Mouse (Mus musculus) CH12.LX (cell line): ENCODE measurements around the gene Snrnp48. TPM values are rescaled to one million over a fixed set of nuclear protein-coding genes. Genes with fewer than 3 reads are reported as not detected.

ENCODE experiments used
- polyA plus RNA-seq: library from polyadenylated mRNA; unstranded; fragments of >175 nt; gene quantifications from 2 replicates; pipeline ENCODE4 v1.2.1, GENCODE M21; 2012; ENCODE audit warnings: low read depth; ENCODE audit not compliant: insufficient read length
- total RNA-seq, 2 experiments: library from RNA; depleted of rRNA; stranded (reverse); fragments of 300-350 nt in 1 of 2; fragments of >200 nt in 1 of 2; gene quantifications; 2 replicates each; pipeline ENCODE4 v1.2.3; 2012 to 2014

Gene Snrnp48
- total and polyA plus RNA-seq, 3 experiments = 42.4 to 103 (median 52.8) TPM

Other genes with a start within 250 kb of the Snrnp48 start
- 67.1 and 85.9 TPM in 2 replicates for gene Ssr1, start 210.7 kb upstream of the Snrnp48 start, total RNA-seq (2012; rRNA removed)
- 145 and 150 TPM in 2 replicates for gene Ssr1, start 210.7 kb upstream of the Snrnp48 start, total RNA-seq (2014; rRNA removed)
- 163 and 167 TPM in 2 replicates for gene Ssr1, start 210.7 kb upstream of the Snrnp48 start, polyA plus RNA-seq
- 33.9 and 42.6 TPM in 2 replicates for gene Riok1, start 167.9 kb upstream of the Snrnp48 start, total RNA-seq (2012; rRNA removed)
- 67.0 and 70.9 TPM in 2 replicates for gene Riok1, start 167.9 kb upstream of the Snrnp48 start, total RNA-seq (2014; rRNA removed)
- 52.2 and 52.4 TPM in 2 replicates for gene Riok1, start 167.9 kb upstream of the Snrnp48 start, polyA plus RNA-seq
- 1.1 and 1.2 TPM in 2 replicates for gene Cage1, start 167.9 kb upstream of the Snrnp48 start, total RNA-seq (2012; rRNA removed)
- 1.3 and 1.6 TPM in 2 replicates for gene Cage1, start 167.9 kb upstream of the Snrnp48 start, total RNA-seq (2014; rRNA removed)
- 1.4 and 1.5 TPM in 2 replicates for gene Cage1, start 167.9 kb upstream of the Snrnp48 start, polyA plus RNA-seq
- gene Dsp, start 53.6 kb upstream of the Snrnp48 start, total RNA-seq (2012; rRNA removed) = 0.17 and 0.21 TPM in 2 replicates
- gene Dsp, start 53.6 kb upstream of the Snrnp48 start, total RNA-seq (2014; rRNA removed) = not detected in 2 replicates
- gene Dsp, start 53.6 kb upstream of the Snrnp48 start, polyA plus RNA-seq = 0.04 TPM in 1 of 2 replicates, not detected in the other
- 2.8 and 3.5 TPM in 2 replicates for gene Bmp6, start 140.2 kb downstream of the Snrnp48 start, total RNA-seq (2012; rRNA removed)
- 0.16 TPM in 2 replicates for gene Bmp6, start 140.2 kb downstream of the Snrnp48 start, total RNA-seq (2014; rRNA removed)
- 0.38 and 0.77 TPM in 2 replicates for gene Bmp6, start 140.2 kb downstream of the Snrnp48 start, polyA plus RNA-seq